Mouse (Mus musculus) heart, embryonic 12.5 days (tissue): ENCODE data around the gene Trpv2. TPM values are rescaled to one million over a fixed set of nuclear protein-coding genes. Genes with fewer than 3 reads are reported as not detected.

ENCODE experiments used
- ATAC-seq: fragments of 200-750 bp; cut with Nextera tagmentation; 2 replicates; pipeline ENCODE4 v1.8.0; 2017; ENCODE audit warnings: moderate TSS enrichment, moderate library complexity; ENCODE audit not compliant: insufficient number of reproducible peaks, low FRiP score
- H3K27ac ChIP-seq: fragments of 300-500 bp; sonication (generic); 2 replicates; pipeline ENCODE4 v1.5.1; 2016; ENCODE audit warnings: mild to moderate bottlenecking, moderate library complexity; ENCODE audit not compliant: poor library complexity, severe bottlenecking
- H3K27me3 ChIP-seq: fragments of 300-500 bp; sonication (generic); replicated peaks from 2 replicates; pipeline ENCODE4 v1.6.1; 2016; ENCODE audit warnings: mild to moderate bottlenecking, moderate library complexity
- H3K36me3 ChIP-seq: fragments of 300-500 bp; sonication (generic); 2 replicates; pipeline ENCODE4 v1.6.1; 2016; ENCODE audit warnings: mild to moderate bottlenecking, moderate library complexity
- H3K4me1 ChIP-seq: fragments of 300-500 bp; sonication (generic); replicated peaks from 2 replicates; pipeline ENCODE4 v1.6.1; 2016; ENCODE audit warnings: mild to moderate bottlenecking
- H3K4me2 ChIP-seq: fragments of 300-500 bp; sonication (generic); 2 replicates; pipeline ENCODE4 v1.6.1; 2016; ENCODE audit warnings: mild to moderate bottlenecking, moderate library complexity
- H3K4me3 ChIP-seq: fragments of 300-500 bp; sonication (generic); 2 replicates; pipeline ENCODE4 v1.5.1; 2016; ENCODE audit warnings: mild to moderate bottlenecking
- H3K9ac ChIP-seq: fragments of 300-500 bp; sonication (generic); 2 replicates; pipeline ENCODE4 v1.6.1; 2016; ENCODE audit warnings: mild to moderate bottlenecking, moderate library complexity
- H3K9me3 ChIP-seq: fragments of 300-500 bp; sonication (generic); replicated peaks from 2 replicates; pipeline ENCODE4 v1.6.1; 2016; ENCODE audit warnings: mild to moderate bottlenecking, moderate library complexity
- WGBS: fragments of 180-500 bp; shearing (Covaris S2); methylation state at CpG from one replicate; pipeline ENCODE4 v1.1.7; 2016; 5-methylcytosine and 5-hydroxymethylcytosine counted together
- polyA plus RNA-seq: library from polyadenylated mRNA; unstranded; fragments of >200 nt; fragmentation: Nextera tagmentation; extraction: Ambion mirVana; gene quantifications from 2 replicates; pipeline ENCODE4 v1.2.1, GENCODE M21; 2016

Gene Trpv2
- polyA plus RNA-seq, 1 experiment from 2014 or later: 4.6 TPM

GRCm38 (mm10) chr11:62636105-62636839 lies 62.0 kb downstream of the Trpv2 start:
- ATAC-seq: no peak
- Histone ChIP-seq H3K4me3 (no peak overlapping the region), H3K36me3 (no peaks in the 10 kb centered on the region), H3K4me2 (peak overlapping the region; percentile 38), H3K9me3 (no peaks in the 10 kb centered on the region), H3K27me3 (no peaks in the 10 kb centered on the region), H3K27ac (peak overlapping the region; percentile 84), H3K4me1 (peaks cover 71% of the 10 kb centered on the region), H3K9ac (peak overlapping the region; percentile 41; the same call in 1 of the 2 replicates)
- 36% methylated on average over 11 of the region's 11 CpGs for WGBS

- Histone ChIP-seq H3K27me3 (no peaks in the 10 kb centered on the region), H3K4me2 (peak overlapping the region; percentile 38), H3K9me3 (no peaks in the 10 kb centered on the region), H3K4me1 (peaks cover 72% of the 10 kb centered on the region), H3K9ac (peak overlapping the region; percentile 41; the same call in 1 of the 2 replicates), H3K4me3 (no peak overlapping the region), H3K27ac (peak overlapping the region; percentile 84), H3K36me3 (no peaks in the 10 kb centered on the region)
- 0 out of 2 replicates have a peak, but pooled peaks have one; percentile 58 for ATAC-seq
- 59% methylated on average over 3 of the region's 3 CpGs for WGBS
Measured at GRCm38 (mm10) chr11:62636840-62637221, 62.5 kb downstream of the Trpv2 start.

GRCm38 (mm10) chr11:62637401-62637800 lies 63.1 kb downstream of the Trpv2 start:
- 66% methylated on average over 5 of the region's 5 CpGs for WGBS
- Histone ChIP-seq H3K27me3 (no peaks in the 10 kb centered on the region), H3K4me2 (peak overlapping the region; percentile 38), H3K36me3 (no peaks in the 10 kb centered on the region), H3K9ac (0 out of 2 replicates have a peak overlapping the region, but pooled peaks have one; percentile 25), H3K4me3 (no peak overlapping the region), H3K9me3 (no peaks in the 10 kb centered on the region), H3K27ac (peak overlapping the region; percentile 84), H3K4me1 (peaks cover 76% of the 10 kb centered on the region)
- no peak for ATAC-seq

- Histone ChIP-seq H3K9ac (no peak overlapping the region), H3K4me3 (no peak overlapping the region), H3K36me3 (no peaks in the 10 kb centered on the region), H3K4me1 (peaks cover 80% of the 10 kb centered on the region), H3K9me3 (no peaks in the 10 kb centered on the region), H3K4me2 (no peak overlapping the region), H3K27ac (peak overlapping the region; percentile 84), H3K27me3 (no peaks in the 10 kb centered on the region)
- 78% methylated on average over 6 of the region's 6 CpGs for WGBS
- ATAC-seq: no peak
Measured at GRCm38 (mm10) chr11:62637806-62638205, 63.5 kb downstream of the Trpv2 start.

- Histone ChIP-seq H3K4me2 (no peak overlapping the region), H3K27ac (no peak overlapping the region), H3K4me3 (no peak overlapping the region), H3K36me3 (no peaks in the 10 kb centered on the region), H3K9ac (peak overlapping the region; percentile 20; the same call in 1 of the 2 replicates), H3K9me3 (no peaks in the 10 kb centered on the region), H3K27me3 (no peaks in the 10 kb centered on the region), H3K4me1 (peaks cover 86% of the 10 kb centered on the region)
- no peak for ATAC-seq
- 73% methylated on average over 4 of the region's 4 CpGs for WGBS
Measured at GRCm38 (mm10) chr11:62638402-62638801, 64.1 kb downstream of the Trpv2 start.

- Histone ChIP-seq H3K9me3 (no peaks in the 10 kb centered on the region), H3K4me2 (no peak overlapping the region), H3K9ac (peak overlapping the region; percentile 32; the same call in 1 of the 2 replicates), H3K4me3 (no peak overlapping the region), H3K27ac (peak overlapping the region; percentile 79), H3K36me3 (no peaks in the 10 kb centered on the region; the same call in 1 of the 2 replicates), H3K4me1 (peaks cover 96% of the 10 kb centered on the region), H3K27me3 (no peaks in the 10 kb centered on the region)
- WGBS: 48% methylated on average over 3 of the region's 3 CpGs
- no peak for ATAC-seq
Measured at GRCm38 (mm10) chr11:62640378-62640777, 66.1 kb downstream of the Trpv2 start.

GRCm38 (mm10) chr11:62642023-62642844 lies 67.9 kb downstream of the Trpv2 start:
- WGBS: 37% methylated on average over 11 of the region's 11 CpGs
- no peak for ATAC-seq
- Histone ChIP-seq H3K9me3 (no peaks in the 10 kb centered on the region), H3K9ac (peak overlapping the region; percentile 54), H3K27me3 (no peaks in the 10 kb centered on the region), H3K36me3 (no peaks in the 10 kb centered on the region; the same call in 1 of the 2 replicates), H3K4me3 (no peak overlapping the region), H3K4me1 (peaks cover 96% of the 10 kb centered on the region), H3K4me2 (peak overlapping the region; percentile 37), H3K27ac (peak overlapping the region; percentile 95)

- 55% methylated on average over 8 of the region's 8 CpGs for WGBS
- Histone ChIP-seq H3K4me1 (peaks cover 94% of the 10 kb centered on the region), H3K9me3 (no peaks in the 10 kb centered on the region), H3K9ac (peak overlapping the region; percentile 54; the same call in 1 of the 2 replicates), H3K36me3 (no peaks in the 10 kb centered on the region; the same call in 1 of the 2 replicates), H3K27me3 (no peaks in the 10 kb centered on the region), H3K4me2 (0 out of 2 replicates have a peak overlapping the region, but pooled peaks have one; percentile 37), H3K27ac (peak overlapping the region; percentile 95), H3K4me3 (no peak overlapping the region)
- ATAC-seq: no peak
Measured at GRCm38 (mm10) chr11:62643011-62643631, 68.8 kb downstream of the Trpv2 start.

GRCm38 (mm10) chr11:62643681-62644363 lies 69.5 kb downstream of the Trpv2 start:
- Histone ChIP-seq H3K9ac (0 out of 2 replicates have a peak overlapping the region, but pooled peaks have one; percentile 54), H3K27ac (peak overlapping the region; percentile 95), H3K4me3 (no peak overlapping the region), H3K36me3 (no peaks in the 10 kb centered on the region; the same call in 1 of the 2 replicates), H3K9me3 (no peaks in the 10 kb centered on the region), H3K4me1 (peaks cover 87% of the 10 kb centered on the region), H3K27me3 (no peaks in the 10 kb centered on the region), H3K4me2 (0 out of 2 replicates have a peak overlapping the region, but pooled peaks have one; percentile 3)
- WGBS: 63% methylated on average over 10 of the region's 10 CpGs
- no peak for ATAC-seq

GRCm38 (mm10) chr11:62644602-62645336 lies 70.5 kb downstream of the Trpv2 start:
- no peak for ATAC-seq
- Histone ChIP-seq H3K27me3 (no peaks in the 10 kb centered on the region), H3K4me1 (peaks cover 78% of the 10 kb centered on the region), H3K27ac (peak overlapping the region; percentile 95), H3K4me3 (0 out of 2 replicates have a peak overlapping the region, but pooled peaks have one; percentile 98), H3K4me2 (peak overlapping the region; percentile 96), H3K9ac (peak overlapping the region; percentile 97; the same call in 1 of the 2 replicates), H3K36me3 (no peaks in the 10 kb centered on the region; the same call in 1 of the 2 replicates), H3K9me3 (no peaks in the 10 kb centered on the region)
- WGBS: 82% methylated on average over 5 of the region's 5 CpGs
